Mouse (Mus musculus): ENCODE results near the gene Clspn. TPM values are rescaled to one million over a fixed set of nuclear protein-coding genes. Genes with fewer than 3 reads are reported as not detected.

Gene Clspn
- polyA plus RNA-seq, 1 experiment from 2014 or later: 7.9 TPM

DNA sequence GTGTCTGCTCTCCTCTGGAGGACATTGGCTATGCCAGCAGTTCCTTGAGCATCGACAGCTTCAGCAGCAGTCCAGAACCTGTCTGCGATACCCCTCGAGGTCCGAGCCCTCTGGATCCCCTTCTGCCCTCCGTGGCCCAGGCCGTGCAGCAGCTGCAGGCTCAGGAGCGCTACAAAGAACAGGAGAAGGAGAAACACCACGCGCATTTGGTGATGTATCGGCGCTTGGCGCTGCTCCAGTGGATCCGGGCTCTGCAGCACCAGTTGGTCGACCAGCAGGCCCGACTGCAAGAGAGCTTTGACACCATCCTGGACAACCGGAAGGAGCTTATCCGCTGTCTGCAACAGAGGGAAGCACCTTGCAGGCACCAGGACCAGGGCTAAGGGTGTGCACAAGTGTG, 55.3 kb downstream of the Clspn start:
- no peak overlapping the region for H3K9ac ChIP-seq (ENCODE audit: low read depth, low read length)
- no peaks in the 10 kb centered on the region; the same call in 1 of the 2 replicates for H3K36me3 ChIP-seq (ENCODE audit: control insufficient read depth, insufficient read depth, low read length)
- H3K27ac ChIP-seq (ENCODE audit: low read depth, low read length): no peak overlapping the region
- H3K4me1 ChIP-seq (ENCODE audit: control insufficient read depth, insufficient read depth, low read depth, low read length): peaks cover 3% of the 10 kb centered on the region; the same call in 1 of the 2 replicates
- WGBS: 85% methylated on average over 17 of the region's 17 CpGs
- H3K9me3 ChIP-seq (ENCODE audit: control insufficient read depth, low read length): no peaks in the 10 kb centered on the region
- no peak overlapping the region for H3K4me3 ChIP-seq (ENCODE audit: low read length)
- no peak for ATAC-seq
- no peaks in the 10 kb centered on the region; the same call in 1 of the 2 replicates for H3K27me3 ChIP-seq (replicated peaks; ENCODE audit: control insufficient read depth, insufficient read depth, low read length)
- no peak overlapping the region for H3K4me2 ChIP-seq (ENCODE audit: low read length)

DNA sequence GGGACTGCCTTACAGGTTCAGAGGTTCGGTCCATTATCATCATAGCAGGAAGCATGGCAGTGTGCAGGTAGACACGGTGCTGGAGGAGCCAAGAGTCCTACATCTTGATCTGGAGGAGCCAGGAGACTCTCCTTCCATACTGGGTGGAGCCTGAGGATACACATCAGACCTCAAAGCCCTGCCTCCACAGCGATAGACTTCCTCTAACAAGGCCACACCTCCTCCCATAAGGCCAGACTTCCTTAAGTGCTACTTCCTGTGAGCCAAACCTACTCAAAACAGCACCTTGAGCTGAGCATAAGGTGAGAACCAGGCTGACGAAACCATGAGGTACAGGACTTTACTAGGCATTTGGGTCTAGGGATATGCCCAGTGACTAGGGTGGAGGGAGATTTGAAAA, 59.6 kb downstream of the Clspn start:
- Histone ChIP-seq H3K4me2 (ENCODE audit: low read length) (no peak overlapping the region), H3K9ac (ENCODE audit: low read depth, low read length) (no peak overlapping the region), H3K4me3 (ENCODE audit: low read length) (no peak overlapping the region), H3K4me1 (ENCODE audit: control insufficient read depth, insufficient read depth, low read depth, low read length) (peaks cover 13% of the 10 kb centered on the region), H3K27me3 (replicated peaks; ENCODE audit: control insufficient read depth, insufficient read depth, low read length) (peaks cover 2% of the 10 kb centered on the region; the same call in 1 of the 2 replicates), H3K36me3 (ENCODE audit: control insufficient read depth, insufficient read depth, low read length) (no peaks in the 10 kb centered on the region; the same call in 1 of the 2 replicates), H3K27ac (ENCODE audit: low read depth, low read length) (no peak overlapping the region), H3K9me3 (ENCODE audit: control insufficient read depth, low read length) (no peaks in the 10 kb centered on the region)
- ATAC-seq: no peak
- 84% methylated on average over 4 of the region's 4 CpGs for WGBS

DNA sequence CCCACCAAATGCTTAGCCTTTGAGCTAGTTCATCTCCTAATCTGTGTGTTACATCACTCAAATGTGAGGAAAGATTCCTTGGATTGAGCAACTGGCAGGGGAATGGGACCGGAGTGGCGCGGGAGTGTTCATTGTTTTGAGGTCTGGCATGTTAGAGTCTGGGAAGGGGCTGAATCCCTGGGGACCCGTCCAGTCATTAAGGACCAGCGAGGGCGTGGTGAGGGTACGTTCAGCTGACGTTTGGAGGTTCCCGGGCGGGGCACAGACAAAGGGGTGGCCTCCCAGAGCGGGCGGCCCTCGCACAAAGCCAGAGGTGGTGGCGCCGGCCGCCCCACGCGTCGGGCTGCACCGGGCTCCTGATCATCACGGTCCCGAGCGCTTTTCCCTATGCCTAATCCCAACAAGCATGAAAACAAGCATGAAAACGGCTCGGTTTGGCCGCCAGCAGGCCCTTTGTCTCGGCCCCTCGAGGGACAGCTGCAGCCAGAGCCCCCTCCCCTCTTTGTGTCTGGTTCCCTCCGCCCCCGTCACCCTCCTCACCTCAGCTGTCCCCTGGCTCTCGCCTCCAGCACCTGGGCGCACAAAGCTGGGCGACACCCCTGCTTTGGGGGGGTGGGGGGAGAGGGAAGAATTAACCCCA, 63.1 kb downstream of the Clspn start:
- H3K27ac ChIP-seq (ENCODE audit: low read depth, low read length): no peak overlapping the region
- peak overlapping the region; percentile 38 for H3K4me3 ChIP-seq (ENCODE audit: low read length)
- H3K9ac ChIP-seq (ENCODE audit: low read depth, low read length): peak overlapping the region; percentile 63
- H3K4me2 ChIP-seq (ENCODE audit: low read length): peak overlapping the region; percentile 64
- H3K4me1 ChIP-seq (ENCODE audit: control insufficient read depth, insufficient read depth, low read depth, low read length): peaks cover 10% of the 10 kb centered on the region
- ATAC-seq: no peak
- no peaks in the 10 kb centered on the region for H3K9me3 ChIP-seq (ENCODE audit: control insufficient read depth, low read length)
- WGBS: 2% methylated on average over 27 of the region's 33 CpGs
- no peaks in the 10 kb centered on the region; the same call in 1 of the 2 replicates for H3K36me3 ChIP-seq (ENCODE audit: control insufficient read depth, insufficient read depth, low read length)
- H3K27me3 ChIP-seq (replicated peaks; ENCODE audit: control insufficient read depth, insufficient read depth, low read length): peaks cover 5% of the 10 kb centered on the region

GRCm38 (mm10) chr4:126620349-126620874, 63.7 kb downstream of the Clspn start:
- H3K27me3 ChIP-seq (replicated peaks; ENCODE audit: control insufficient read depth, insufficient read depth, low read length): peaks cover 5% of the 10 kb centered on the region
- no peaks in the 10 kb centered on the region; the same call in 1 of the 2 replicates for H3K36me3 ChIP-seq (ENCODE audit: control insufficient read depth, insufficient read depth, low read length)
- H3K4me1 ChIP-seq (ENCODE audit: control insufficient read depth, insufficient read depth, low read depth, low read length): peaks cover 10% of the 10 kb centered on the region
- H3K9me3 ChIP-seq (ENCODE audit: control insufficient read depth, low read length): no peaks in the 10 kb centered on the region
- H3K9ac ChIP-seq (ENCODE audit: low read depth, low read length): peak overlapping the region; percentile 63
- H3K4me2 ChIP-seq (ENCODE audit: low read length): peak overlapping the region; percentile 64
- H3K4me3 ChIP-seq (ENCODE audit: low read length): peak overlapping the region; percentile 38
- no peak overlapping the region for H3K27ac ChIP-seq (ENCODE audit: low read depth, low read length)
- WGBS: 18% methylated on average over 13 of the region's 13 CpGs
- no peak for ATAC-seq

DNA sequence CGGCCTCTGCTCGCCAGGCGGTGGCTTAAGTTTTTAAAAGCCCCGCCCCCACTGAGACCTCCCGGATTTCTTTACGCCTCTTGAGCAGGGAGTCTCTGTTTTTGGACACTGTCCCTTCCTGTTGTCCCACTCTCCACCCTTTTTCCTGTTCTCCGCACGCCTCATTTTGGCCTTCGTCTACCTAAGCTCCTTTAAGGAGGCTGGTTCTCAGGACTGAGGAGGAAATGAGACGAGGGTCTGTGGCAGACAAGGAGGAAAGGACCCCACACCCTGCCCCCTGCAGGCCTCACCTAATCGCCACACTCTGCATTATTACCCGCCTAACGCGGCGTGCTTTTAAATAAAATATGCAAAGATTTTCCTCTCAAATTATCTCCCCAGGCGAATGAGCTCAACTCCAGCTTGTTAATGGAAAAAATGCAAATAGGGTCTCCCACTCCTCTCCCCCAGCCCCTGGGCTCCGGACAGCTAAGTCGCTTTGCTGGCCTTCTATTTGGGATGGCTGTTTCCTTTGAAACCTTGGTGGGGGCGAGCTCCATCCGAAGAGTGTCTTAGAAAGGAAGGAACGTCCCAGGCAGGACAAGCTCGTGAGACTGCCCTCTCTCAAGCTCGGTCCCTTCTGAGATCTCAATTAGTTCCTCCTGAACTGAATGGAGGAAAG, 70.4 kb downstream of the Clspn start:
- peaks cover under 1% of the 10 kb centered on the region for H3K27me3 ChIP-seq (replicated peaks; ENCODE audit: control insufficient read depth, insufficient read depth, low read length)
- no peak overlapping the region for H3K27ac ChIP-seq (ENCODE audit: low read depth, low read length)
- 4% methylated on average over 23 of the region's 23 CpGs for WGBS
- no peaks in the 10 kb centered on the region for H3K36me3 ChIP-seq (ENCODE audit: control insufficient read depth, insufficient read depth, low read length)
- H3K4me1 ChIP-seq (ENCODE audit: control insufficient read depth, insufficient read depth, low read depth, low read length): peaks cover 9% of the 10 kb centered on the region
- peak overlapping the region; percentile 28 for H3K9ac ChIP-seq (ENCODE audit: low read depth, low read length)
- ATAC-seq: no peak
- H3K9me3 ChIP-seq (ENCODE audit: control insufficient read depth, low read length): no peaks in the 10 kb centered on the region
- 0 out of 2 replicates have a peak overlapping the region, but pooled peaks have one; percentile 3 for H3K4me3 ChIP-seq (ENCODE audit: low read length)
- H3K4me2 ChIP-seq (ENCODE audit: low read length): peak overlapping the region; percentile 46

- WGBS: 48% methylated on average over 2 of the region's 2 CpGs
- no peak for ATAC-seq
- H3K4me3 ChIP-seq (ENCODE audit: low read length): no peak overlapping the region
- H3K4me2 ChIP-seq (ENCODE audit: low read length): no peak overlapping the region
- no peak overlapping the region for H3K27ac ChIP-seq (ENCODE audit: low read depth, low read length)
- no peaks in the 10 kb centered on the region for H3K9me3 ChIP-seq (ENCODE audit: control insufficient read depth, low read length)
- H3K36me3 ChIP-seq (ENCODE audit: control insufficient read depth, insufficient read depth, low read length): no peaks in the 10 kb centered on the region
- peaks cover 12% of the 10 kb centered on the region for H3K4me1 ChIP-seq (ENCODE audit: control insufficient read depth, insufficient read depth, low read depth, low read length)
- H3K9ac ChIP-seq (ENCODE audit: low read depth, low read length): no peak overlapping the region
- H3K27me3 ChIP-seq (replicated peaks; ENCODE audit: control insufficient read depth, insufficient read depth, low read length): no peaks in the 10 kb centered on the region
Measured at GRCm38 (mm10) chr4:126631922-126632321, 75.2 kb downstream of the Clspn start.

DNA sequence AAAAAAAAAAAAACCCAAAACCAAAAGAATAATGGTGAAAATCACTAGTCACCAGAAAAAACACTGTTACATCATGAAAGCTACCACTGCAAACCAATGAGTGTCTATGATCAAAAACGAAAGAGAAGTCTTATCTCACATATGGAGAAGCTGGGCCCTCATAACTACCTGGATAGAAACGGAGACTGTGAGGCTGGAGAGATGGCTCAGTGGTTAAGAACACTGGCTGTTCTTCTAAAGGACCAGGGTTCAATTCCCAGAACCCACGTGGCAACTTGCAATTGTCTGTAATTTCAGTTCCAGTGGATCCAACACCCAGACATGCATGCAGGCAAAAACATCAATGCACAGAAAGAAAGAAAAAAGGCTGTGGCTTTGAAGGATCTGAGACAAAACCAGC, 75.9 kb downstream of the Clspn start:
- WGBS: 67% methylated on average over 3 of the region's 3 CpGs
- H3K9ac ChIP-seq (ENCODE audit: low read depth, low read length): no peak overlapping the region
- no peak overlapping the region for H3K4me3 ChIP-seq (ENCODE audit: low read length)
- H3K4me1 ChIP-seq (ENCODE audit: control insufficient read depth, insufficient read depth, low read depth, low read length): peaks cover 4% of the 10 kb centered on the region; the same call in 1 of the 2 replicates
- no peaks in the 10 kb centered on the region for H3K9me3 ChIP-seq (ENCODE audit: control insufficient read depth, low read length)
- no peak overlapping the region for H3K4me2 ChIP-seq (ENCODE audit: low read length)
- ATAC-seq: no peak
- no peak overlapping the region for H3K27ac ChIP-seq (ENCODE audit: low read depth, low read length)
- no peaks in the 10 kb centered on the region for H3K36me3 ChIP-seq (ENCODE audit: control insufficient read depth, insufficient read depth, low read length)
- H3K27me3 ChIP-seq (replicated peaks; ENCODE audit: control insufficient read depth, insufficient read depth, low read length): no peaks in the 10 kb centered on the region

DNA sequence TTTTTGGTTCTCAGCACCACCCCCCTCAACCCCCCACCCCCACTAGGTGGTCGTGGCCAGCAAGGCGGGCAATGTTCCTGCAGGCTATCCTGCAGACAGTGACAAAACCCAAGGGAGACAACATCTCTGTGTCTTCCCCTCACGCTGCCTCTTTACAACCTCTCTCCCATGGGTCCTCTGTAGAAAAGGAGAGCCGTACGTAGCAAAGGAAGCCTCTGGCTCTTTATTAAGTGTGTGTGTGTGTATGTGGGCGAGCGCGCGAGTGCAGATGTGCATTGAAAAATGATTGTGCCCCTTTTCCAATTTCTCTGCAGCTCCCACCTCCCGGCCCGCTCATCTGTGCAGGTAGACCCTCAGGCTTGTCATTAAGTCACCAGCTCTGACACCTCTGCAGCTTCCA, 79.6 kb downstream of the Clspn start:
- H3K27ac ChIP-seq (ENCODE audit: low read depth, low read length): no peak overlapping the region
- no peaks in the 10 kb centered on the region for H3K9me3 ChIP-seq (ENCODE audit: control insufficient read depth, low read length)
- peak overlapping the region; percentile 15 for H3K4me2 ChIP-seq (ENCODE audit: low read length)
- H3K4me1 ChIP-seq (ENCODE audit: control insufficient read depth, insufficient read depth, low read depth, low read length): peaks cover 3% of the 10 kb centered on the region; the same call in 1 of the 2 replicates
- no peaks in the 10 kb centered on the region for H3K36me3 ChIP-seq (ENCODE audit: control insufficient read depth, insufficient read depth, low read length)
- peak overlapping the region; percentile 33; the same call in 1 of the 2 replicates for H3K9ac ChIP-seq (ENCODE audit: low read depth, low read length)
- WGBS: 30% methylated on average over 11 of the region's 11 CpGs
- H3K27me3 ChIP-seq (replicated peaks; ENCODE audit: control insufficient read depth, insufficient read depth, low read length): no peaks in the 10 kb centered on the region
- H3K4me3 ChIP-seq (ENCODE audit: low read length): no peak overlapping the region
- ATAC-seq: peak; percentile 45; the same call in 1 of the 2 replicates

GRCm38 (mm10) chr4:126637446-126637845, 80.7 kb downstream of the Clspn start:
- no peak overlapping the region for H3K4me2 ChIP-seq (ENCODE audit: low read length)
- H3K27me3 ChIP-seq (replicated peaks; ENCODE audit: control insufficient read depth, insufficient read depth, low read length): no peaks in the 10 kb centered on the region
- H3K4me1 ChIP-seq (ENCODE audit: control insufficient read depth, insufficient read depth, low read depth, low read length): peaks cover 3% of the 10 kb centered on the region; the same call in 1 of the 2 replicates
- no peak for ATAC-seq
- no peak overlapping the region for H3K9ac ChIP-seq (ENCODE audit: low read depth, low read length)
- no peaks in the 10 kb centered on the region for H3K36me3 ChIP-seq (ENCODE audit: control insufficient read depth, insufficient read depth, low read length)
- 65% methylated on average over 4 of the region's 4 CpGs for WGBS
- H3K27ac ChIP-seq (ENCODE audit: low read depth, low read length): no peak overlapping the region
- no peaks in the 10 kb centered on the region for H3K9me3 ChIP-seq (ENCODE audit: control insufficient read depth, low read length)
- H3K4me3 ChIP-seq (ENCODE audit: low read length): no peak overlapping the region

Data from hindbrain, embryonic 16.5 days (tissue).